Mouse (Mus musculus) limb, embryonic 11.5 days (tissue): ENCODE results near the gene Kif5a. TPM values are rescaled to one million over a fixed set of nuclear protein-coding genes. Genes with fewer than 3 reads are reported as not detected.

Experiments
- ATAC-seq: fragments of 200-750 bp; cut with Nextera tagmentation; 2 replicates; pipeline ENCODE4 v1.8.0; 2017; ENCODE audit warnings: low read depth; ENCODE audit not compliant: insufficient number of reproducible peaks, low FRiP score, low TSS enrichment
- DNase-seq: peaks from one replicate; pipeline ENCODE4 v3.0.0-alpha.2; 2015; ENCODE audit warnings: low spot score
- H3K27ac ChIP-seq: fragments of 300-500 bp; sonication (generic); replicated peaks from 2 replicates; pipeline ENCODE4 v1.5.1; 2014; ENCODE audit warnings: low read depth, mild to moderate bottlenecking, low read length
- H3K27me3 ChIP-seq: fragments of 300-500 bp; sonication (generic); 2 replicates; pipeline ENCODE4 v1.6.1; 2014; ENCODE audit warnings: mild to moderate bottlenecking, low read length, mixed read lengths; ENCODE audit not compliant: control insufficient read depth, insufficient read depth
- H3K36me3 ChIP-seq: fragments of 300-500 bp; sonication (generic); 2 replicates; pipeline ENCODE4 v1.6.1; 2014; ENCODE audit warnings: mild to moderate bottlenecking, low read length, moderate library complexity, mixed read lengths; ENCODE audit not compliant: control insufficient read depth, insufficient read depth
- H3K4me1 ChIP-seq: fragments of 300-500 bp; sonication (generic); 2 replicates; pipeline ENCODE4 v1.6.1; 2014; ENCODE audit warnings: low read length, mixed read lengths; ENCODE audit not compliant: control insufficient read depth, insufficient read depth
- H3K4me2 ChIP-seq: fragments of 300-500 bp; sonication (generic); 2 replicates; pipeline ENCODE4 v1.6.1; 2014; ENCODE audit warnings: low read depth, mild to moderate bottlenecking, moderate library complexity; ENCODE audit not compliant: severe bottlenecking
- H3K4me3 ChIP-seq: fragments of 300-500 bp; sonication (generic); 2 replicates; pipeline ENCODE4 v1.5.1; 2014; ENCODE audit warnings: low read depth, low read length
- H3K9ac ChIP-seq: fragments of 300-500 bp; sonication (generic); 2 replicates; pipeline ENCODE4 v1.6.1; 2014; ENCODE audit warnings: mild to moderate bottlenecking, low read length
- H3K9me3 ChIP-seq: fragments of 300-500 bp; sonication (generic); 2 replicates; pipeline ENCODE4 v1.6.1; 2016; ENCODE audit warnings: low read length; ENCODE audit not compliant: control insufficient read depth
- WGBS: fragments of 180-500 bp; shearing (Covaris S2); extraction: QIAGEN DNeasy Blood & Tissue Kit; methylation state at CpG from one replicate; pipeline ENCODE4 v1.1.7; 2014; 5-methylcytosine and 5-hydroxymethylcytosine counted together
- polyA plus RNA-seq: library from polyadenylated mRNA; unstranded; fragments of >200 nt; fragmentation: Nextera tagmentation; extraction: Ambion mirVana; gene quantifications from 2 replicates; pipeline ENCODE4 v1.2.1, GENCODE M21; 2014

Gene Kif5a
- polyA plus RNA-seq, 1 experiment from 2014 or later = 2.1 TPM

DNA sequence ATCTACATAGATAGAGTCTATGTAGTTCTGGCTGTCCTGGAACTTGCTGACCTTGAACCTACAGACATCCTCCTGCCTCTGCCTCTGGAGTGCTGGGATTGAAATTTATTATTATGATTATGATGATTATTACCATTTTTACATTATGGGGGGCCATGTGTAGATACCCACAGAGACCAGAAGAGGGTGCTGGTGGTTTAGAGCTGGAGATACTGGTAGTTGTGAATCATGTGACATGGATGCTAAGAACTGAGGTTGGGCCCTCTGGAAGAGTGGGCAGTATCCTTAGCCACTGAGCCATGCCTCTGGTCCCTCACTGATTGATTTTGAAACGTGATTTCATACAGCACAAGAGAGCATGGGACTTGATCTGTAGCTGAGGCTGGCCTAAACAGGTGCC lies 76.7 kb downstream of the Kif5a start:
- Histone ChIP-seq H3K9me3 (no peaks in the 10 kb centered on the region), H3K36me3 (peaks cover 4% of the 10 kb centered on the region; the same call in 1 of the 2 replicates), H3K4me3 (no peak overlapping the region), H3K27me3 (no peaks in the 10 kb centered on the region; the same call in 1 of the 2 replicates), H3K4me1 (peaks cover 21% of the 10 kb centered on the region; the same call in 1 of the 2 replicates), H3K9ac (no peak overlapping the region), H3K27ac (no peak overlapping the region), H3K4me2 (no peak overlapping the region)
- 89% methylated on average over 1 of the region's 1 CpGs for WGBS
- no peak for ATAC-seq
- DNase-seq = no peak

DNA sequence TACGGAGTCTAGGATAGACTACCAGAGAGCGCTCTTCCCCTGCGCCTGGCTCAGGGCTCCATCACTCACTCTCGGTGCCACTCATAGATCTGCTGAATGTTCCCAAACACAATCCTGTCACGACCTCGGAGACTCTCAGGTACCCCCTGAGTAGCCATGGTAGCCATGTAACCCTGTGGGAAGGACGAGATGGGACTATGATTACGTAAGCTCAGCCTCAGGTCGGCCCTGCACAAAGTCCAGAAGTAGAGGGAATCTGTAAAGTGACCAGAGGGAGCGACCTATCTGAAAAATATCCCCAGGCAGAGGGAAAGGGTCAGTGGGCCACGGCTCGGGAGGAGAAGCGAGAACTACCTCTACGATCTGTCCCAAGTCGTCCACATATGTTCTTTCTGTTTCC lies 77.6 kb downstream of the Kif5a start:
- Histone ChIP-seq H3K27ac (no peak overlapping the region), H3K36me3 (peaks cover 4% of the 10 kb centered on the region; the same call in 1 of the 2 replicates), H3K9ac (no peak overlapping the region), H3K9me3 (no peaks in the 10 kb centered on the region), H3K4me2 (no peak overlapping the region), H3K4me3 (no peak overlapping the region), H3K27me3 (peaks cover 8% of the 10 kb centered on the region), H3K4me1 (peaks cover 20% of the 10 kb centered on the region; the same call in 1 of the 2 replicates)
- 84% methylated on average over 15 of the region's 15 CpGs for WGBS
- DNase-seq = no peak
- ATAC-seq = no peak

DNA sequence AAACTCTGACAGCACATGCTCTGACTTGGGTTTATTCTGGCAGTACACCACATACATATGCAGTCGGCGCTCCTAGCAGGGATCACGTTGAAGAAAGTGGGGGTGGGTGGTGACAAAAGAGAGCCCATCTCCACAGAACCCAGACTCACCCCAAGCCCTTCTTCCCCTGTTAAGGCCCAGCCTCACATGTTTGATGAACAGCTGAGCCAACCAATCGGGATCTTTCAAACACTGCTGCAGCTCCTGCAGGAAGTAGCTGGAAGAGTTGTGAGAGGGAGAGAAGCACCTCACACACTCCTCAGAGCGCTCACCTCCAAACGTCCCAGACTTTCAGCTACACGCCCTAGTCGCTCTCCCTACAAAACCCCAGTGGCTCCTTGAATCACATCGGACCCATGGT lies 78.0 kb downstream of the Kif5a start:
- Histone ChIP-seq H3K9ac (no peak overlapping the region), H3K9me3 (no peaks in the 10 kb centered on the region), H3K27ac (no peak overlapping the region), H3K4me3 (no peak overlapping the region), H3K4me2 (no peak overlapping the region), H3K4me1 (peaks cover 18% of the 10 kb centered on the region; the same call in 1 of the 2 replicates), H3K27me3 (peaks cover 11% of the 10 kb centered on the region), H3K36me3 (peaks cover 4% of the 10 kb centered on the region; the same call in 1 of the 2 replicates)
- DNase-seq = no peak
- no peak for ATAC-seq
- 70% methylated on average over 9 of the region's 9 CpGs for WGBS

DNA sequence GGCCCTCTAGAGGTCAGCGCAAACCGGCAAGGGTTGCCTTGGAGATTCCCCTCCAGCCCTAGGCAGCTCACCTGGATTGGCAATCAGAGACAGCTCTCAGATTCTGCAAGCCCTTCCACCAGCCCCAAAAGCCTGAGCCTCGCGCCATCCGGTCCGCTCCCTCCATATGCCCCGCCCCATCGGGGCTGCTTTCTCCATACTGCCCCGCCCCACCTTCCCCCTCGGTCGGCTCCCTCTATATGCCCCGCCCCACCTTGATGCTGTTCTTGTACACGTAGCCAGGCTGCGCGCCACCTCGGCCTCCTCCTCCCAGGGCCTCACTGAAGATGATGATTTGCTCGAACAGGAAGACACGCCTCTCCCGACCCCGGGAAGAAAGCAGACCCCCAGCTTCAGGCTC lies 79.4 kb downstream of the Kif5a start:
- H3K4me1 ChIP-seq = peaks cover 24% of the 10 kb centered on the region; the same call in 1 of the 2 replicates
- H3K4me3 ChIP-seq = no peak overlapping the region
- H3K4me2 ChIP-seq = peak overlapping the region; percentile 10; the same call in 1 of the 2 replicates
- no peaks in the 10 kb centered on the region for H3K9me3 ChIP-seq
- ATAC-seq (no peak), DNase-seq (peak; percentile 43)
- WGBS = 10% methylated on average over 20 of the region's 20 CpGs
- H3K9ac ChIP-seq = no peak overlapping the region
- peaks cover 4% of the 10 kb centered on the region; the same call in 1 of the 2 replicates for H3K36me3 ChIP-seq
- H3K27me3 ChIP-seq = peaks cover 24% of the 10 kb centered on the region
- no peak overlapping the region for H3K27ac ChIP-seq

DNA sequence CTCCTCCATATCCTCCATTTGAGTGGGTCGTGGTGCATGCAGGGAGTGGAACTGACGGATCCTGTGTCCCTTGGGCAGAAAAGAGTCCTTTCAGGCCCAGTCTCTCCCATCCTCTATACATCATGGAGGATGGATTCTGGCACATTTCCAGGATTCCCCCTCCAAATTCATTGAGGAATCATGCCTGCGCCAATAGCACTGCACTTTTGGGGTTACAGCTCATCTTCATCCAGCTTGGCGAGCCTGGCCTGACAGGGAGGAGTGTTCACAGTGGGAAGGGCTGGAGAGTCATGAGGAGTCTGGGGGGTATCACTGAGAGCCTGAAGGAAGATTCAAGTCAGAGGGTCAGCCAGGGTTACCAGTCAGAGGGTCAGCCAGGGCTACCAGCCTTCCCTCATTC lies 80.5 kb downstream of the Kif5a start:
- ATAC-seq = no peak
- peaks cover 35% of the 10 kb centered on the region for H3K27me3 ChIP-seq
- no peak overlapping the region for H3K4me3 ChIP-seq
- H3K4me2 ChIP-seq = no peak overlapping the region
- no peaks in the 10 kb centered on the region for H3K9me3 ChIP-seq
- H3K9ac ChIP-seq = no peak overlapping the region
- no peak for DNase-seq
- peaks cover 26% of the 10 kb centered on the region for H3K4me1 ChIP-seq
- 90% methylated on average over 4 of the region's 4 CpGs for WGBS
- H3K27ac ChIP-seq = no peak overlapping the region
- peaks cover 4% of the 10 kb centered on the region; the same call in 1 of the 2 replicates for H3K36me3 ChIP-seq

DNA sequence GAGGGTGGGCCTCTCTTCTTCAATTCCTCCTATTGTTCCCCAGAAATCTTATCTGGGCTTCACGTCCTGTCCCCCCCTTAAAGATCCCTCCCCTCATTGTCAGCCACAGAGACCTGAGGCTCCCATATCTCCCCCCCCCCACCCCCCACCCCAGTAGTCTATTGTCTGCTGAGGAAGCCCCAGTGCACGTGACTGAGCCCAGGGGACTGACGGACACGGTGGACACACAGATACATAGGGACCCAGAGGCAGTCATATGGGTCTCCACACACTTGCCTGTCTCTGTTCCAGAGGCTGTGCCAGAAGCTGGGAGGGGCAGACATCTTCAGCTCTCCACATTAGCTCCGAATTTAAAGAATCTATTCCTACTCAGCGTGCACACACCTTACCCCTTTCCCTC lies 81.6 kb downstream of the Kif5a start:
- no peaks in the 10 kb centered on the region for H3K9me3 ChIP-seq
- no peak overlapping the region for H3K27ac ChIP-seq
- no peak overlapping the region for H3K4me2 ChIP-seq
- H3K9ac ChIP-seq = no peak overlapping the region
- no peak overlapping the region for H3K4me3 ChIP-seq
- no peak for DNase-seq
- peaks cover 22% of the 10 kb centered on the region for H3K4me1 ChIP-seq
- 77% methylated on average over 6 of the region's 6 CpGs for WGBS
- H3K36me3 ChIP-seq = no peaks in the 10 kb centered on the region; the same call in 1 of the 2 replicates
- ATAC-seq = no peak
- H3K27me3 ChIP-seq = peaks cover 38% of the 10 kb centered on the region

DNA sequence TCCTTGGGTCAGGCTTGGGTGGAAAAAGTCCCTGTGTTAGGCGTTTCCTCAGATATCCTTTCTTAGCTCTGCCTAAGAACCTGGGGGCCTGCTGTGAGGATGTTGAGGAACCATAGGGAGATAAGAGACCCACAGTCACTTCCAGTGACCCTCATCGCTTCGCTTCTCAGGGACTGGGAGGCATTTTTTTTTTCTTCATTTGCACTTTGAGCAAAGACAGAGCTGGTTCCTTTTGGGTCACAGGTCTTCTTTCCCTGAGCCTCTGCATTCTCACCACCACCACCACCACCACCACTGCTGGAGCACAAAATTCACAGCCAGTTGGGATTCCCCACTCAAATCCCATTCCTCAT lies 82.5 kb downstream of the Kif5a start:
- H3K36me3 ChIP-seq = no peaks in the 10 kb centered on the region
- H3K9me3 ChIP-seq = no peaks in the 10 kb centered on the region
- whole genome bisulfite sequencing = 19% methylated on average over 3 of the region's 3 CpGs
- H3K4me1 ChIP-seq = peaks cover 22% of the 10 kb centered on the region
- no peak for ATAC-seq
- no peak overlapping the region for H3K9ac ChIP-seq
- H3K4me3 ChIP-seq = no peak overlapping the region
- H3K27me3 ChIP-seq = peaks cover 42% of the 10 kb centered on the region
- H3K27ac ChIP-seq = no peak overlapping the region
- peak overlapping the region; percentile 44; the same call in 1 of the 2 replicates for H3K4me2 ChIP-seq
- DNase-seq = no peak

DNA sequence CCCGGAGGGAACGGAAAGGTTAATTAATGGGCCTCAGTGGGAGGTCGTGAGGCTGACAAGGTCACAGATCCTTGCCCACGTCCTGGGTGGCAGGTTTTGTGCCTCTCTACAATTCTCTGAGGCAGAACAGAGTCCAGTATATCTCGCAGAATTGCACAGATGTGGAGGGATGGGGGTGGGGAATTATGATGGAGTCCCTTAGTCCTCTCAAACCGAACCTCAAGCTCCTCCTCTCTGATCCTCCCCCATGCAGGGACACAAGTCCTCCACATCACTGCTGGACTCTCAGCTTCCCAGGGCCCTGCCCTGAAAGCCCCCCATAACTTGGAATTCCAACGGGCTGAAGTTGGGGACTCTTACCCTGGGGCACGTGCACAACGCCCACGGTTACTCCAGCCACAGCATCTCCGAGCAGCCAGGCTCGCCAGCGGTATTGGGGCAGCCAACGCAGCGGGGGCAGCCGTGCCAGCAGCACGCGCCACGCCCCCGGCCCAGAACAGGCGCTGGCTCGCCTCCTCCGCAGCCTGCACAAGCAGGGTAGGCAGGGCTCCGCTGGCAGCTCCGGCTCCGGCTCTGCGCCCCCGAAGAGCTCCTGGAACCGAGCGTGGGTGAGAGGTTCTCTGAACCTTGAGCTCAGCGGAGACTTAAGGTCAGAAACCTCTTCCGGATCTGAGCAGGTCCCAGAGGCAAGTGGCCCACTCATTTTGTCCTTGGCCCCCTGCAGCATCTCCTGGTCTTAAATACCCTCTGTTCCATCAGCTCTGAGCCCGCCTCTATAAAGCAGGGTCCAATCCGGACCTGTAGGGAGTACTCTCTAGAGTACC lies 83.1 kb downstream of the Kif5a start, which contains the start of gene Slc26a10:
Gene Slc26a10 (minus strand): TSS at position 775 of the 824 bp plus-strand sequence.
- ATAC-seq = no peak
- Histone ChIP-seq H3K4me3 (peak within 1 kb of the TSS; percentile 27), H3K9ac (no peak within 1 kb of the TSS; the same call in 1 of the 2 replicates), H3K4me1 (peaks cover 22% of the 10 kb centered on the region), H3K36me3 (no peaks in the 10 kb centered on the region), H3K4me2 (peak within 1 kb of the TSS; percentile 44), H3K27ac (no peak within 1 kb of the TSS), H3K27me3 (peaks cover 42% of the 10 kb centered on the region), H3K9me3 (no peaks in the 10 kb centered on the region)
- 1% methylated on average over 34 of the region's 34 CpGs for WGBS
- peak; percentile 57 for DNase-seq
